Mouse (Mus musculus): ENCODE data around the gene Mcpt8. TPM values are rescaled to one million over a fixed set of nuclear protein-coding genes. Genes with fewer than 3 reads are reported as not detected.

Mcpt8 gene
- total RNA-seq, 2 experiments from 2014 or later = not detected

Small RNA genes lying within 50 kb of the gene (microRNA-seq; reads per million reads assigned to microRNA genes)
- gene Mir6949 = 0 reads per million in 2 experiments

Other genes starting within 250 kb of the Mcpt8 start
- 10 to 100 TPM in 1 of 2 experiments, 1 to 10 TPM in 1; 8.5 to 10.7 TPM for gene Nynrin, start 231.3 kb downstream of the Mcpt8 start, total RNA-seq (2021)
- gene Cbln3, start 200.9 kb downstream of the Mcpt8 start, total RNA-seq (2021) = 1 to 10 TPM in 1 of 2 experiments, under 1 TPM in 1; 0.42 to 1.4 TPM
- gene Khnyn, start 200.3 kb downstream of the Mcpt8 start, total RNA-seq (2021) = 10 to 100 TPM; 10.5 to 12.1 TPM
- 10 to 100 TPM; 74.9 to 79.0 TPM for gene Sdr39u1, start 185.0 kb downstream of the Mcpt8 start, total RNA-seq (2021)
- under 1 TPM in 1 of 2 experiments, not detected in 1; 0.59 TPM for gene Cma1, start 140.6 kb downstream of the Mcpt8 start, total RNA-seq (2021)
- not detected for gene Cma2, start 134.3 kb downstream of the Mcpt8 start, total RNA-seq (2021)
- not detected for gene Mcpt1, start 67.3 kb downstream of the Mcpt8 start, total RNA-seq (2021)
- gene Mcpt9, start 54.8 kb downstream of the Mcpt8 start, total RNA-seq (2021) = not detected
- gene Mcpt2, start 43.2 kb downstream of the Mcpt8 start, total RNA-seq (2021) = not detected
- gene Mcpt4, start 23.0 kb downstream of the Mcpt8 start, total RNA-seq (2021) = 1 to 10 TPM in 1 of 2 experiments, not detected in 1; 1.1 TPM
- gene Ctsg, start 17.3 kb upstream of the Mcpt8 start, total RNA-seq (2021) = not detected
- not detected for gene Gzme, start 35.4 kb upstream of the Mcpt8 start, total RNA-seq (2021)
- not detected for gene Gzmd, start 47.3 kb upstream of the Mcpt8 start, total RNA-seq (2021)
- not detected for gene Gzmg, start 74.3 kb upstream of the Mcpt8 start, total RNA-seq (2021)
- gene Gzmn, start 89.3 kb upstream of the Mcpt8 start, total RNA-seq (2021) = not detected
- gene Gzmf, start 126.1 kb upstream of the Mcpt8 start, total RNA-seq (2021) = not detected
- not detected for gene Gzmc, start 149.4 kb upstream of the Mcpt8 start, total RNA-seq (2021)
- not detected for gene Gzmb, start 177.0 kb upstream of the Mcpt8 start, total RNA-seq (2021)